Mouse (Mus musculus): ENCODE measurements around the gene Slc2a13. TPM values are rescaled to one million over a fixed set of nuclear protein-coding genes. Genes with fewer than 3 reads are reported as not detected.

The Slc2a13 gene
- polyA plus RNA-seq, 1 experiment, result not detected

- Histone ChIP-seq H3K4me1 (no peaks in the 10 kb centered on the region), H3K4me3 (replicated peaks) (no peak overlapping the region), H3K27me3 (replicated peaks) (no peaks in the 10 kb centered on the region), H3K9me3 (peaks cover 18% of the 10 kb centered on the region), H3K36me3 (replicated peaks; ENCODE audit: low read length) (no peaks in the 10 kb centered on the region)
- TF ChIP-seq GATA1 (IDR thresholded peaks at IDR 0.05; ENCODE audit: borderline replicate concordance, low read length) (no peak), FLI1 (IDR thresholded peaks at IDR 0.05; ENCODE audit: low read length) (no peak)
These were observed 317.8 kb downstream of the Slc2a13 start for GRCm38 (mm10) chr15:91255308-91255707.

GRCm38 (mm10) chr15:91252956-91253355, 320.1 kb downstream of the Slc2a13 start:
- no peaks in the 10 kb centered on the region for H3K27me3 ChIP-seq (replicated peaks)
- no peak overlapping the region for H3K4me3 ChIP-seq (replicated peaks)
- no peaks in the 10 kb centered on the region for H3K36me3 ChIP-seq (replicated peaks; ENCODE audit: low read length)
- H3K4me1 ChIP-seq, result no peaks in the 10 kb centered on the region
- no peak for TF ChIP-seq GATA1 (IDR thresholded peaks at IDR 0.05; ENCODE audit: borderline replicate concordance, low read length)
- TF ChIP-seq FLI1 (IDR thresholded peaks at IDR 0.05; ENCODE audit: low read length), result no peak
- H3K9me3 ChIP-seq, result peaks cover 13% of the 10 kb centered on the region

- TF ChIP-seq GATA1 (IDR thresholded peaks at IDR 0.05; ENCODE audit: borderline replicate concordance, low read length) (no peak), FLI1 (IDR thresholded peaks at IDR 0.05; ENCODE audit: low read length) (no peak)
- H3K27me3 ChIP-seq (replicated peaks), result no peaks in the 10 kb centered on the region
- no peaks in the 10 kb centered on the region for H3K36me3 ChIP-seq (replicated peaks; ENCODE audit: low read length)
- peaks cover 12% of the 10 kb centered on the region for H3K9me3 ChIP-seq
- H3K4me1 ChIP-seq, result no peaks in the 10 kb centered on the region
- no peak overlapping the region for H3K4me3 ChIP-seq (replicated peaks)
These were observed 321.3 kb downstream of the Slc2a13 start for GRCm38 (mm10) chr15:91251544-91252408.

- Histone ChIP-seq H3K9me3 (0 out of 2 replicates have a peak, but pooled peaks cover 3% of the 10 kb centered on the region), H3K36me3 (replicated peaks; ENCODE audit: low read length) (no peaks in the 10 kb centered on the region), H3K27me3 (replicated peaks) (no peaks in the 10 kb centered on the region), H3K4me3 (replicated peaks) (no peak overlapping the region), H3K4me1 (no peaks in the 10 kb centered on the region)
- TF ChIP-seq FLI1 (IDR thresholded peaks at IDR 0.05; ENCODE audit: low read length), result no peak
- TF ChIP-seq GATA1 (IDR thresholded peaks at IDR 0.05; ENCODE audit: borderline replicate concordance, low read length), result no peak
These were observed 322.2 kb downstream of the Slc2a13 start for GRCm38 (mm10) chr15:91250815-91251214.

- no peaks in the 10 kb centered on the region for H3K4me1 ChIP-seq
- no peak overlapping the region for H3K4me3 ChIP-seq (replicated peaks)
- H3K27me3 ChIP-seq (replicated peaks), result no peaks in the 10 kb centered on the region
- TF ChIP-seq GATA1 (IDR thresholded peaks at IDR 0.05; ENCODE audit: borderline replicate concordance, low read length) (no peak), FLI1 (IDR thresholded peaks at IDR 0.05; ENCODE audit: low read length) (no peak)
- 0 out of 2 replicates have a peak, but pooled peaks cover 2% of the 10 kb centered on the region for H3K9me3 ChIP-seq
- H3K36me3 ChIP-seq (replicated peaks; ENCODE audit: low read length), result no peaks in the 10 kb centered on the region
These were observed 332.3 kb downstream of the Slc2a13 start for GRCm38 (mm10) chr15:91240683-91241335.

GRCm38 (mm10) chr15:91237294-91237693, 335.8 kb downstream of the Slc2a13 start:
- Histone ChIP-seq H3K4me1 (no peaks in the 10 kb centered on the region), H3K27me3 (replicated peaks) (no peaks in the 10 kb centered on the region), H3K36me3 (replicated peaks; ENCODE audit: low read length) (no peaks in the 10 kb centered on the region), H3K4me3 (replicated peaks) (no peak overlapping the region), H3K9me3 (0 out of 2 replicates have a peak, but pooled peaks cover 2% of the 10 kb centered on the region)
- TF ChIP-seq GATA1 (IDR thresholded peaks at IDR 0.05; ENCODE audit: borderline replicate concordance, low read length) (no peak), FLI1 (IDR thresholded peaks at IDR 0.05; ENCODE audit: low read length) (no peak)

Other genes starting within 250 kb of the Slc2a13 start
- gene Lrrk2, start 99.9 kb upstream of the Slc2a13 start, polyA plus RNA-seq (2012; ENCODE audit: insufficient read depth, low replicate concordance), result 0.03 TPM in 1 of 2 replicates, not detected in the other